Mouse (Mus musculus): Measurements from ENCODE around the gene Nfe2l1. TPM values are rescaled to one million over a fixed set of nuclear protein-coding genes. Genes with fewer than 3 reads are reported as not detected.

Gene Nfe2l1
- polyA plus RNA-seq, 1 experiment from 2014 or later, result 65.7 TPM

- Histone ChIP-seq H3K4me2 (ENCODE audit: low read depth, low read length) (peak overlapping the region; percentile 35), H3K9me3 (replicated peaks; ENCODE audit: control insufficient read depth, low read length) (no peaks in the 10 kb centered on the region), H3K27ac (ENCODE audit: low read length) (peak overlapping the region; percentile 64), H3K4me3 (replicated peaks; ENCODE audit: low read length) (no peak overlapping the region), H3K36me3 (ENCODE audit: control insufficient read depth, insufficient read depth, low read length) (no peaks in the 10 kb centered on the region), H3K27me3 (ENCODE audit: control insufficient read depth, insufficient read depth, low read length) (peaks cover 6% of the 10 kb centered on the region; the same call in 1 of the 2 replicates), H3K4me1 (ENCODE audit: control insufficient read depth, insufficient read depth, low read length) (peaks cover 22% of the 10 kb centered on the region), H3K9ac (ENCODE audit: low read length) (peak overlapping the region; percentile 64)
- WGBS, result 14% methylated on average over 24 of the region's 24 CpGs
- peak; percentile 51; the same call in 1 of the 2 replicates for ATAC-seq (ENCODE audit: insufficient read depth, low FRiP score)
Observed at GRCm38 (mm10) chr11:96872441-96873379, 42.9 kb upstream of the Nfe2l1 start.

- WGBS, result 10% methylated on average over 5 of the region's 5 CpGs
Observed at GRCm38 (mm10) chr11:96867149-96867548, 37.4 kb upstream of the Nfe2l1 start.

GRCm38 (mm10) chr11:96863206-96863995 is 33.6 kb upstream of the Nfe2l1 start:
- 0 out of 2 replicates have a peak, but pooled peaks cover 3% of the 10 kb centered on the region for H3K27me3 ChIP-seq (ENCODE audit: control insufficient read depth, insufficient read depth, low read length)
- H3K36me3 ChIP-seq (ENCODE audit: control insufficient read depth, insufficient read depth, low read length), result no peaks in the 10 kb centered on the region
- H3K9ac ChIP-seq (ENCODE audit: low read length), result 0 out of 2 replicates have a peak overlapping the region, but pooled peaks have one; percentile 21
- peaks cover 15% of the 10 kb centered on the region; the same call in 1 of the 2 replicates for H3K4me1 ChIP-seq (ENCODE audit: control insufficient read depth, insufficient read depth, low read length)
- no peak overlapping the region for H3K27ac ChIP-seq (ENCODE audit: low read length)
- peak overlapping the region; percentile 14; the same call in 1 of the 2 replicates for H3K4me2 ChIP-seq (ENCODE audit: low read depth, low read length)
- H3K9me3 ChIP-seq (replicated peaks; ENCODE audit: control insufficient read depth, low read length), result no peaks in the 10 kb centered on the region
- WGBS, result 27% methylated on average over 26 of the region's 26 CpGs
- H3K4me3 ChIP-seq (replicated peaks; ENCODE audit: low read length), result no peak overlapping the region
- ATAC-seq (ENCODE audit: insufficient read depth, low FRiP score), result no peak

More at GRCm38 (mm10) chr11:96867149-96867548, 37.4 kb upstream of the Nfe2l1 start:
- no peaks in the 10 kb centered on the region for H3K36me3 ChIP-seq (ENCODE audit: control insufficient read depth, insufficient read depth, low read length)
- H3K27ac ChIP-seq (ENCODE audit: low read length), result no peak overlapping the region
- no peak overlapping the region for H3K4me3 ChIP-seq (replicated peaks; ENCODE audit: low read length)
- H3K4me2 ChIP-seq (ENCODE audit: low read depth, low read length), result no peak overlapping the region
- no peaks in the 10 kb centered on the region for H3K9me3 ChIP-seq (replicated peaks; ENCODE audit: control insufficient read depth, low read length)
- 0 out of 2 replicates have a peak, but pooled peaks cover 7% of the 10 kb centered on the region for H3K4me1 ChIP-seq (ENCODE audit: control insufficient read depth, insufficient read depth, low read length)
- peak; percentile 55; the same call in 1 of the 2 replicates for ATAC-seq (ENCODE audit: insufficient read depth, low FRiP score)
- no peak overlapping the region for H3K9ac ChIP-seq (ENCODE audit: low read length)
- 0 out of 2 replicates have a peak, but pooled peaks cover 3% of the 10 kb centered on the region for H3K27me3 ChIP-seq (ENCODE audit: control insufficient read depth, insufficient read depth, low read length)

GRCm38 (mm10) chr11:96862534-96862933 is 32.8 kb upstream of the Nfe2l1 start:
- H3K4me1 ChIP-seq (ENCODE audit: control insufficient read depth, insufficient read depth, low read length), result peaks cover 15% of the 10 kb centered on the region; the same call in 1 of the 2 replicates
- WGBS, result 80% methylated on average over 12 of the region's 12 CpGs
- no peaks in the 10 kb centered on the region for H3K9me3 ChIP-seq (replicated peaks; ENCODE audit: control insufficient read depth, low read length)
- no peak overlapping the region for H3K27ac ChIP-seq (ENCODE audit: low read length)
- H3K36me3 ChIP-seq (ENCODE audit: control insufficient read depth, insufficient read depth, low read length), result no peaks in the 10 kb centered on the region
- H3K4me2 ChIP-seq (ENCODE audit: low read depth, low read length), result no peak overlapping the region
- no peak for ATAC-seq (ENCODE audit: insufficient read depth, low FRiP score)
- no peak overlapping the region for H3K9ac ChIP-seq (ENCODE audit: low read length)
- no peak overlapping the region for H3K4me3 ChIP-seq (replicated peaks; ENCODE audit: low read length)
- 0 out of 2 replicates have a peak, but pooled peaks cover 3% of the 10 kb centered on the region for H3K27me3 ChIP-seq (ENCODE audit: control insufficient read depth, insufficient read depth, low read length)

GRCm38 (mm10) chr11:96861878-96862289 is 32.1 kb upstream of the Nfe2l1 start:
- Histone ChIP-seq H3K9ac (ENCODE audit: low read length) (peak overlapping the region; percentile 66), H3K4me2 (ENCODE audit: low read depth, low read length) (peak overlapping the region; percentile 79), H3K4me3 (replicated peaks; ENCODE audit: low read length) (peak overlapping the region; percentile 52), H3K27me3 (ENCODE audit: control insufficient read depth, insufficient read depth, low read length) (0 out of 2 replicates have a peak, but pooled peaks cover 3% of the 10 kb centered on the region), H3K36me3 (ENCODE audit: control insufficient read depth, insufficient read depth, low read length) (no peaks in the 10 kb centered on the region), H3K27ac (ENCODE audit: low read length) (peak overlapping the region; percentile 69), H3K4me1 (ENCODE audit: control insufficient read depth, insufficient read depth, low read length) (peaks cover 15% of the 10 kb centered on the region; the same call in 1 of the 2 replicates), H3K9me3 (replicated peaks; ENCODE audit: control insufficient read depth, low read length) (no peaks in the 10 kb centered on the region)
- ATAC-seq (ENCODE audit: insufficient read depth, low FRiP score), result peak; percentile 88
- WGBS, result under 1% methylated on average over 31 of the region's 31 CpGs

GRCm38 (mm10) chr11:96861446-96861845 is 31.7 kb upstream of the Nfe2l1 start:
- Histone ChIP-seq H3K36me3 (ENCODE audit: control insufficient read depth, insufficient read depth, low read length) (no peaks in the 10 kb centered on the region), H3K9ac (ENCODE audit: low read length) (peak overlapping the region; percentile 66), H3K4me3 (replicated peaks; ENCODE audit: low read length) (peak overlapping the region; percentile 52), H3K27me3 (ENCODE audit: control insufficient read depth, insufficient read depth, low read length) (0 out of 2 replicates have a peak, but pooled peaks cover 3% of the 10 kb centered on the region), H3K9me3 (replicated peaks; ENCODE audit: control insufficient read depth, low read length) (no peaks in the 10 kb centered on the region), H3K4me1 (ENCODE audit: control insufficient read depth, insufficient read depth, low read length) (peaks cover 15% of the 10 kb centered on the region; the same call in 1 of the 2 replicates), H3K27ac (ENCODE audit: low read length) (peak overlapping the region; percentile 69), H3K4me2 (ENCODE audit: low read depth, low read length) (peak overlapping the region; percentile 79)
- ATAC-seq (ENCODE audit: insufficient read depth, low FRiP score), result peak; percentile 47
- under 1% methylated on average over 20 of the region's 20 CpGs for WGBS

GRCm38 (mm10) chr11:96860564-96860963 is 30.8 kb upstream of the Nfe2l1 start:
- Histone ChIP-seq H3K4me2 (ENCODE audit: low read depth, low read length) (no peak overlapping the region), H3K9ac (ENCODE audit: low read length) (no peak overlapping the region), H3K4me3 (replicated peaks; ENCODE audit: low read length) (no peak overlapping the region), H3K27me3 (ENCODE audit: control insufficient read depth, insufficient read depth, low read length) (0 out of 2 replicates have a peak, but pooled peaks cover 3% of the 10 kb centered on the region), H3K9me3 (replicated peaks; ENCODE audit: control insufficient read depth, low read length) (no peaks in the 10 kb centered on the region), H3K27ac (ENCODE audit: low read length) (no peak overlapping the region), H3K36me3 (ENCODE audit: control insufficient read depth, insufficient read depth, low read length) (no peaks in the 10 kb centered on the region), H3K4me1 (ENCODE audit: control insufficient read depth, insufficient read depth, low read length) (peaks cover 15% of the 10 kb centered on the region; the same call in 1 of the 2 replicates)
- 8% methylated on average over 8 of the region's 8 CpGs for WGBS
- peak; percentile 34; the same call in 1 of the 2 replicates for ATAC-seq (ENCODE audit: insufficient read depth, low FRiP score)

GRCm38 (mm10) chr11:96859635-96860034 is 29.9 kb upstream of the Nfe2l1 start:
- Histone ChIP-seq H3K27ac (ENCODE audit: low read length) (no peak overlapping the region), H3K9me3 (replicated peaks; ENCODE audit: control insufficient read depth, low read length) (no peaks in the 10 kb centered on the region), H3K4me3 (replicated peaks; ENCODE audit: low read length) (no peak overlapping the region), H3K4me2 (ENCODE audit: low read depth, low read length) (no peak overlapping the region), H3K9ac (ENCODE audit: low read length) (no peak overlapping the region), H3K4me1 (ENCODE audit: control insufficient read depth, insufficient read depth, low read length) (peaks cover 15% of the 10 kb centered on the region; the same call in 1 of the 2 replicates), H3K27me3 (ENCODE audit: control insufficient read depth, insufficient read depth, low read length) (0 out of 2 replicates have a peak, but pooled peaks cover 3% of the 10 kb centered on the region), H3K36me3 (ENCODE audit: control insufficient read depth, insufficient read depth, low read length) (no peaks in the 10 kb centered on the region)
- no peak for ATAC-seq (ENCODE audit: insufficient read depth, low FRiP score)
- 83% methylated on average over 4 of the region's 4 CpGs for WGBS

Data from stomach, embryonic 16.5 days (tissue).